Mouse (Mus musculus) MEL (cell line): ENCODE results near the gene Chmp1a. TPM values are rescaled to one million over a fixed set of nuclear protein-coding genes. Genes with fewer than 3 reads are reported as not detected.
A peak's percentile ranks its signal among the peaks of the same experiment; 100 is the strongest.

ENCODE experiments used
- DNase-seq: peaks from one replicate; pipeline ENCODE4 v3.0.0; 2011; ENCODE audit warnings: low read depth, low spot score
- H3K27ac ChIP-seq: 2 replicates; pipeline ENCODE4 v1.5.1; 2012; ENCODE audit warnings: low read depth, mild to moderate bottlenecking, control low read depth, low read length, moderate library complexity; ENCODE audit not compliant: control insufficient read depth
- H3K27me3 ChIP-seq, 2 experiments: fragments of 150-350 bp in 1 of 2; sonication (generic) in 1 of 2; 2 replicates each; pipeline ENCODE4 v1.6.1; 2012; ENCODE audit warnings: low read length in 2 of 2, mild to moderate bottlenecking in 2 of 2, improper control_type of control experiment in 1 of 2, moderate library complexity in 1 of 2; ENCODE audit not compliant: insufficient read depth in 2 of 2, control insufficient read depth in 1 of 2
- H3K36me3 ChIP-seq, 2 experiments: 2 replicates each; pipeline ENCODE4 v1.6.1; 2012 to 2014; ENCODE audit warnings: low read length in 2 of 2, improper control_type of control experiment in 1 of 2, inconsistent platforms in 1 of 2, mild to moderate bottlenecking in 1 of 2; ENCODE audit not compliant: insufficient read depth in 2 of 2, control insufficient read depth in 1 of 2
- H3K4me1 ChIP-seq, 2 experiments: fragments of 150-350 bp in 1 of 2; sonication (generic) in 1 of 2; 2 replicates each; pipeline ENCODE4 v1.6.1; 2012; ENCODE audit warnings: low read length in 2 of 2, improper control_type of control experiment in 1 of 2, mild to moderate bottlenecking in 1 of 2; ENCODE audit not compliant: insufficient read depth in 2 of 2, control insufficient read depth in 1 of 2
- H3K4me3 ChIP-seq, 2 experiments: fragments of 150-350 bp in 1 of 2; sonication (generic) in 1 of 2; 2 replicates each; pipeline ENCODE4 v1.5.1; 2012; ENCODE audit warnings: low read depth in 2 of 2, low read length in 2 of 2, mild to moderate bottlenecking in 2 of 2, moderate library complexity in 2 of 2, control low read depth in 1 of 2, improper control_type of control experiment in 1 of 2; ENCODE audit not compliant: control insufficient read depth in 1 of 2, insufficient read depth in 1 of 2
- H3K79me2 ChIP-seq: 2 replicates; pipeline ENCODE4 v1.6.1; 2012; ENCODE audit warnings: mild to moderate bottlenecking, low read length, moderate library complexity; ENCODE audit not compliant: control insufficient read depth, poor library complexity, insufficient read depth
- H3K9ac ChIP-seq: 2 replicates; pipeline ENCODE4 v1.6.1; 2012; ENCODE audit warnings: low read depth, mild to moderate bottlenecking, control low read depth, low read length, moderate library complexity; ENCODE audit not compliant: control insufficient read depth, poor library complexity, severe bottlenecking
- H3K9me3 ChIP-seq: fragments of 150-350 bp; sonication (generic); replicated peaks from 2 replicates; pipeline ENCODE4 v1.6.1; 2012; ENCODE audit warnings: mild to moderate bottlenecking, low read length, improper control_type of control experiment, moderate library complexity; ENCODE audit not compliant: insufficient read depth
- BHLHE40 ChIP-seq: IDR thresholded peaks from 2 replicates; pipeline ENCODE4 v1.6.1; 2012; ENCODE audit warnings: low read depth, mild to moderate bottlenecking, inconsistent platforms, low read length, improper control_type of control experiment, borderline replicate concordance
- CTCF ChIP-seq, 3 experiments: IDR thresholded peaks in 2 of 3; conservative IDR thresholded peaks in 1 of 3; 2 replicates each; pipeline ENCODE4 v1.5.1; 2011 to 2012; ENCODE audit warnings: low read length in 3 of 3, low read depth in 2 of 3, mild to moderate bottlenecking in 2 of 3, improper control_type of control experiment in 1 of 3, inconsistent platforms in 1 of 3, mixed read lengths in 1 of 3, moderate library complexity in 1 of 3; ENCODE audit not compliant: control insufficient read depth in 1 of 3, insufficient read depth in 1 of 3, poor library complexity in 1 of 3, severe bottlenecking in 1 of 3
- ELF1 ChIP-seq: IDR thresholded peaks from 2 replicates; pipeline ENCODE4 v1.6.1; 2014; ENCODE audit warnings: low read depth, mild to moderate bottlenecking, inconsistent platforms, low read length, improper control_type of control experiment, moderate library complexity
- KAT2A ChIP-seq: conservative IDR thresholded peaks from 2 replicates; pipeline ENCODE4 v1.6.1; 2012; ENCODE audit warnings: low read depth, low read length, improper control_type of control experiment, inconsistent platforms
- MXI1 ChIP-seq: IDR thresholded peaks from 2 replicates; pipeline ENCODE4 v1.6.1; 2011; ENCODE audit warnings: mild to moderate bottlenecking, low read depth, low read length, improper control_type of control experiment
- MYC ChIP-seq: IDR thresholded peaks from 2 replicates; pipeline ENCODE4 v1.6.1; 2011; ENCODE audit warnings: low read depth, mild to moderate bottlenecking, low read length, improper control_type of control experiment, moderate library complexity
- POLR2A ChIP-seq, 2 experiments: IDR thresholded peaks; 2 replicates each; pipeline ENCODE4 v1.6.1; 2011 to 2012; ENCODE audit warnings: low read length in 2 of 2, mild to moderate bottlenecking in 2 of 2, control low read depth in 1 of 2, improper control_type of control experiment in 1 of 2, low read depth in 1 of 2, moderate library complexity in 1 of 2; ENCODE audit not compliant: control insufficient read depth in 1 of 2, insufficient read depth in 1 of 2, poor library complexity in 1 of 2
- USF1 ChIP-seq: IDR thresholded peaks from 2 replicates; pipeline ENCODE4 v1.6.1; 2014; ENCODE audit warnings: low read depth, mild to moderate bottlenecking, inconsistent platforms, low read length, improper control_type of control experiment, moderate library complexity
- USF2 ChIP-seq, 2 experiments: IDR thresholded peaks; 2 replicates each; pipeline ENCODE4 v1.6.1; 2011 to 2012; ENCODE audit warnings: improper control_type of control experiment in 2 of 2, low read length in 2 of 2, borderline replicate concordance in 1 of 2, inconsistent platforms in 1 of 2, low read depth in 1 of 2, mild to moderate bottlenecking in 1 of 2; ENCODE audit not compliant: insufficient read depth in 1 of 2
- ZKSCAN1 ChIP-seq: IDR thresholded peaks from 2 replicates; pipeline ENCODE4 v1.6.1; 2012; ENCODE audit warnings: low read depth, mild to moderate bottlenecking, inconsistent platforms, low read length, improper control_type of control experiment, moderate library complexity
- ZNF384 ChIP-seq: IDR thresholded peaks from 2 replicates; pipeline ENCODE4 v1.6.1; 2012; ENCODE audit warnings: low read depth, mild to moderate bottlenecking, inconsistent platforms, low read length, improper control_type of control experiment
- polyA plus RNA-seq, 2 experiments: library from polyadenylated mRNA; stranded (reverse) in 1 of 2; unstranded in 1 of 2; fragments of >175 nt in 1 of 2; fragments of >200 nt in 1 of 2; gene quantifications; 2 replicates each; pipeline versions ENCODE4 v1.2.1 to v1.2.4; 2012; ENCODE audit warnings: low replicate concordance in 2 of 2, low read depth in 1 of 2; ENCODE audit not compliant: insufficient read length in 2 of 2, insufficient read depth in 1 of 2, missing spikeins in 1 of 2
- total RNA-seq: library from RNA; depleted of rRNA; stranded (reverse); fragments of 300-350 nt; gene quantifications from 2 replicates; pipeline ENCODE4 v1.2.3, GENCODE M21; 2012; rRNA removed

The Chmp1a gene
- total and polyA plus RNA-seq, 3 experiments = 80.5 to 85.7 TPM; not detected in 1

- H3K9me3 ChIP-seq = no peaks in the 10 kb centered on the region
- H3K4me3 ChIP-seq = no peak overlapping the region
- peaks cover 2 to 6% of the 10 kb centered on the region in 2 experiments; a peak in 3 of 4 replicates for H3K27me3 ChIP-seq
- H3K27ac ChIP-seq = no peak overlapping the region
- DNase-seq = no peak
- TF ChIP-seq POLR2A (IDR thresholded peaks at IDR 0.05; ENCODE audit: control insufficient read depth in 1 of 2, insufficient read depth in 1 of 2, low read depth in 1 of 2, low read length in 2 of 2, poor library complexity in 1 of 2) (no peak), MYC (no peak), ELF1 (no peak), CTCF (IDR thresholded peaks at IDR 0.05 in 2 of 3, conservative IDR thresholded peaks at IDR 0.05 in 1 of 3; ENCODE audit: control insufficient read depth in 1 of 3, insufficient read depth in 1 of 3, low read depth in 2 of 3, low read length in 3 of 3, poor library complexity in 1 of 3, severe bottlenecking in 1 of 3) (no peak), MXI1 (no peak), USF1 (no peak), ZNF384 (no peak), ZKSCAN1 (no peak), BHLHE40 (no peak), KAT2A (no peak)
- no peaks in the 10 kb centered on the region for H3K79me2 ChIP-seq
- no peak overlapping the region for H3K9ac ChIP-seq
- peaks cover 0 to 5% of the 10 kb centered on the region in 2 experiments; a peak in 2 of 4 replicates for H3K4me1 ChIP-seq
- peaks cover 0 to 3% of the 10 kb centered on the region in 2 experiments; a peak in 1 of 4 replicates for H3K36me3 ChIP-seq
Observed at GRCm38 (mm10) chr8:123156070-123156773, 56.3 kb downstream of the Chmp1a start.

GRCm38 (mm10) chr8:123155177-123155576 lies 57.4 kb downstream of the Chmp1a start:
- Histone ChIP-seq H3K4me1 (peaks cover 0 to 5% of the 10 kb centered on the region in 2 experiments; a peak in 2 of 4 replicates), H3K36me3 (peaks cover 0 to 3% of the 10 kb centered on the region in 2 experiments; a peak in 1 of 4 replicates), H3K27ac (no peak overlapping the region), H3K9ac (no peak overlapping the region), H3K79me2 (no peaks in the 10 kb centered on the region), H3K27me3 (peaks cover 4 to 8% of the 10 kb centered on the region in 2 experiments; a peak in 3 of 4 replicates), H3K9me3 (no peaks in the 10 kb centered on the region), H3K4me3 (no peak overlapping the region)
- TF ChIP-seq CTCF (IDR thresholded peaks at IDR 0.05 in 2 of 3, conservative IDR thresholded peaks at IDR 0.05 in 1 of 3; ENCODE audit: control insufficient read depth in 1 of 3, insufficient read depth in 1 of 3, low read depth in 2 of 3, low read length in 3 of 3, poor library complexity in 1 of 3, severe bottlenecking in 1 of 3) (peak in 2 of 3 experiments; percentile 13 to 14; a peak in 2 of 6 replicates), USF2 (IDR thresholded peaks at IDR 0.05; ENCODE audit: borderline replicate concordance in 1 of 2, insufficient read depth in 1 of 2, low read depth in 1 of 2, low read length in 2 of 2) (no peak)
- no peak for DNase-seq

Other genes with a start within 250 kb of the Chmp1a start
- gene Ankrd11, start 170.5 kb downstream of the Chmp1a start, total RNA-seq = 49.2 and 57.8 TPM in 2 replicates
- 100 to 1,000 TPM in 1 of 2 experiments, 10 to 100 TPM in 1; 87.7 to 235 TPM for gene Ankrd11, start 170.5 kb downstream of the Chmp1a start, polyA plus RNA-seq
- gene Spg7, start 149.8 kb downstream of the Chmp1a start, total RNA-seq = 28.9 and 32.0 TPM in 2 replicates
- 10 to 100 TPM in 1 of 2 experiments, not detected in 1; 36.0 TPM for gene Spg7, start 149.8 kb downstream of the Chmp1a start, polyA plus RNA-seq
- 2,918 and 3,113 TPM in 2 replicates for gene Rpl13, start 110.4 kb downstream of the Chmp1a start, total RNA-seq
- 1,000 to 10,000 TPM in 1 of 2 experiments, not detected in 1; 1,306 TPM for gene Rpl13, start 110.4 kb downstream of the Chmp1a start, polyA plus RNA-seq
- 2.2 and 3.5 TPM in 2 replicates for gene Cpne7, start 95.4 kb downstream of the Chmp1a start, total RNA-seq
- gene Cpne7, start 95.4 kb downstream of the Chmp1a start, polyA plus RNA-seq = 1 to 10 TPM in 1 of 2 experiments, not detected in 1; 4.5 TPM
- 0.15 TPM in 1 of 2 replicates, not detected in the other for gene Sult5a1, start 54.4 kb downstream of the Chmp1a start, total RNA-seq
- not detected for gene Sult5a1, start 54.4 kb downstream of the Chmp1a start, polyA plus RNA-seq
- not detected in 2 replicates for gene Dpep1, start 26.5 kb downstream of the Chmp1a start, total RNA-seq
- gene Dpep1, start 26.5 kb downstream of the Chmp1a start, polyA plus RNA-seq = not detected
- gene Spata33, start 69 bp upstream of the Chmp1a start, total RNA-seq = 0.98 and 1.2 TPM in 2 replicates
- gene Spata33, start 69 bp upstream of the Chmp1a start, polyA plus RNA-seq = 1 to 10 TPM in 1 of 2 experiments, not detected in 1; 1.4 TPM
- 23.2 and 28.0 TPM in 2 replicates for gene Cdk10, start 12.1 kb upstream of the Chmp1a start, total RNA-seq
- 10 to 100 TPM in 1 of 2 experiments, not detected in 1; 43.8 TPM for gene Cdk10, start 12.1 kb upstream of the Chmp1a start, polyA plus RNA-seq
- gene Spata2l, start 23.5 kb upstream of the Chmp1a start, total RNA-seq = 1.2 and 1.9 TPM in 2 replicates
- gene Spata2l, start 23.5 kb upstream of the Chmp1a start, polyA plus RNA-seq = 1 to 10 TPM in 1 of 2 experiments, not detected in 1; 3.1 TPM
- 11.8 and 16.0 TPM in 2 replicates for gene Zfp276, start 41.4 kb upstream of the Chmp1a start, total RNA-seq
- 10 to 100 TPM in 1 of 2 experiments, not detected in 1; 19.2 TPM for gene Zfp276, start 41.4 kb upstream of the Chmp1a start, polyA plus RNA-seq
- gene Vps9d1, start 41.6 kb upstream of the Chmp1a start, total RNA-seq = 3.0 and 4.4 TPM in 2 replicates
- 10 to 100 TPM in 1 of 2 experiments, not detected in 1; 12.2 TPM for gene Vps9d1, start 41.6 kb upstream of the Chmp1a start, polyA plus RNA-seq
- gene Fanca, start 105.8 kb upstream of the Chmp1a start, total RNA-seq = 22.9 and 32.2 TPM in 2 replicates
- 10 to 100 TPM in 1 of 2 experiments, not detected in 1; 75.9 TPM for gene Fanca, start 105.8 kb upstream of the Chmp1a start, polyA plus RNA-seq
- gene Spire2, start 120.0 kb upstream of the Chmp1a start, total RNA-seq = 1.1 and 2.8 TPM in 2 replicates
- 1 to 10 TPM in 1 of 2 experiments, not detected in 1; 5.4 TPM for gene Spire2, start 120.0 kb upstream of the Chmp1a start, polyA plus RNA-seq
- gene Tcf25, start 161.0 kb upstream of the Chmp1a start, total RNA-seq = 107 TPM in 2 replicates
- gene Tcf25, start 161.0 kb upstream of the Chmp1a start, polyA plus RNA-seq = 100 to 1,000 TPM in 1 of 2 experiments, not detected in 1; 327 TPM
- 0.31 and 0.36 TPM in 2 replicates for gene Mc1r, start 194.3 kb upstream of the Chmp1a start, total RNA-seq
- under 1 TPM in 1 of 2 experiments, not detected in 1; 0.45 TPM for gene Mc1r, start 194.3 kb upstream of the Chmp1a start, polyA plus RNA-seq
- 0.69 TPM in 2 replicates for gene Tubb3, start 198.7 kb upstream of the Chmp1a start, total RNA-seq
- 1 to 10 TPM in 1 of 2 experiments, not detected in 1; 1.4 TPM for gene Tubb3, start 198.7 kb upstream of the Chmp1a start, polyA plus RNA-seq
- gene Def8, start 210.8 kb upstream of the Chmp1a start, total RNA-seq = 23.8 and 26.0 TPM in 2 replicates
- 10 to 100 TPM in 1 of 2 experiments, not detected in 1; 34.0 TPM for gene Def8, start 210.8 kb upstream of the Chmp1a start, polyA plus RNA-seq